Mouse (Mus musculus): Measurements from ENCODE around the gene Hepacam2. TPM values are rescaled to one million over a fixed set of nuclear protein-coding genes. Genes with fewer than 3 reads are reported as not detected.
"Not testable (repeated sequence)": the region's sequence is repeated elsewhere in the genome, so short reads cannot be mapped to it uniquely, and the experiment has no call there.

Hepacam2 gene
- polyA plus RNA-seq, 1 experiment from 2014 or later = 1.6 TPM

DNA sequence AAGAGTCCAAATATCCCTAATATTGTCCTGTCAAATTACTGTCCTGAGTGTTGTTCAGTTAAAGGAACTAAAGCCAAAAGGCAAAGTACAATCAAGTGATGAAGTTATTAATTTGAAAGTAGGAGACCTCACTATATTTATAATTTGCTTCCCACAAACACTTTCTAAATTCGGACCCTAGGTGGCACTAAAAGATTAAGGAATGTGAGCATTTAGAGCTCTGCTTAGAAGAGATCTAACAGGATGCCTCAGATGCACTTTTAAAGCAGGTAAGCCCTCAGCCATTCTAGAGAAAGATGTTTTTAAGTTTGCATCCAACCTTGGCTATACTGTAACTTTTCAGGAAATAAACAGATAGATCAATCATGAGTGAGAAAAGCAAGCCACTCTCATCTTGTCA, 54.2 kb downstream of the Hepacam2 start:
- no peaks in the 10 kb centered on the region for H3K27me3 ChIP-seq (replicated peaks; ENCODE audit: control insufficient read depth, insufficient read depth, low read length)
- H3K36me3 ChIP-seq (ENCODE audit: control insufficient read depth, insufficient read depth, low read length) = no peaks in the 10 kb centered on the region
- ATAC-seq = no peak
- no peak overlapping the region for H3K27ac ChIP-seq (ENCODE audit: low read depth, low read length)
- H3K4me2 ChIP-seq (ENCODE audit: low read length) = no peak overlapping the region
- H3K4me1 ChIP-seq (ENCODE audit: control insufficient read depth, insufficient read depth, low read depth, low read length) = no peaks in the 10 kb centered on the region
- no peak overlapping the region for H3K4me3 ChIP-seq (ENCODE audit: low read length)
- H3K9me3 ChIP-seq (ENCODE audit: control insufficient read depth, low read length) = no peaks in the 10 kb centered on the region
- 28% methylated on average over 1 of the region's 1 CpGs for WGBS
- H3K9ac ChIP-seq (ENCODE audit: low read depth, low read length) = no peak overlapping the region

DNA sequence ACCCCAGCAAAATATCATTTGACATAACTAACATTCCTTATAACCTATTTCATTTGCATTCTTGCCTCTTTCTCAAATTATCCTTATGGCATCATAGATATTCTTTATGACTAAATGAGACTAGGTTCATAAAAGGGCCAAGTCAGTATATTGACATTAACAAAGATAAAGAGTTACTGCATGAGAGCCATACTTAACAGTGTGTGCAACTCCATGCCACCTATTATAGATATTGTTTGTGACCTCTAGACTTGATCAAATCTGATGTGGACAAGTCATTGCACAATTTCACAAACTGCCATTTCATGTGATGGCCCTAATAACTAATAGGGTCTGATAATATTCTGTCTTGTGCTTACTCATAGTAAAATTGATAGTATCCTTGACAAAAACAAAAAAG, 62.0 kb downstream of the Hepacam2 start:
- Histone ChIP-seq H3K4me1 (ENCODE audit: control insufficient read depth, insufficient read depth, low read depth, low read length) (no peaks in the 10 kb centered on the region), H3K4me3 (ENCODE audit: low read length) (no peak overlapping the region), H3K4me2 (ENCODE audit: low read length) (no peak overlapping the region), H3K27ac (ENCODE audit: low read depth, low read length) (no peak overlapping the region), H3K27me3 (replicated peaks; ENCODE audit: control insufficient read depth, insufficient read depth, low read length) (no peaks in the 10 kb centered on the region), H3K36me3 (ENCODE audit: control insufficient read depth, insufficient read depth, low read length) (no peaks in the 10 kb centered on the region), H3K9me3 (ENCODE audit: control insufficient read depth, low read length) (no peaks in the 10 kb centered on the region), H3K9ac (ENCODE audit: low read depth, low read length) (no peak overlapping the region)
- no peak for ATAC-seq

DNA sequence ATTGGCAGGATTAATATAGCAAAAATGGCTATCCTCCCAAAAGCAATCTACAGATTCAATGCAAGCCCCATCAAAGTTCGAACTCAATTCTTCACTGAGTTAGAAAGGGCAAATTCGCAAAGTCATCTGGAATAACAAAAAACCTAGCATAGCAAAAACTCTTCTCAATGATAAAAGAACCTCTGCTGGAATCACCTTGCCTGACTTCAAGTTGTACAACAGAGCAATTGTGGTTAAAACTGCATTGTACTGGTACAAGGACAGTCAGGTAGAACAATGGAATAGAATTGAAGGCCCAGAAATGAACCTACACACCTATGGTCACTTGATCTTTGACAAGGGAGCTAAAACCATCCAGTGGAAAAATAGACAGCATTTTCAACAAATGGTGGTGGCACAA, 67.1 kb downstream of the Hepacam2 start:
- not testable (repeated sequence) for H3K9me3 ChIP-seq (ENCODE audit: control insufficient read depth, low read length); H3K4me3 ChIP-seq (ENCODE audit: low read length); H3K9ac ChIP-seq (ENCODE audit: low read depth, low read length); H3K27me3 ChIP-seq (replicated peaks; ENCODE audit: control insufficient read depth, insufficient read depth, low read length); ATAC-seq; H3K4me1 ChIP-seq (ENCODE audit: control insufficient read depth, insufficient read depth, low read depth, low read length); H3K4me2 ChIP-seq (ENCODE audit: low read length); H3K27ac ChIP-seq (ENCODE audit: low read depth, low read length); H3K36me3 ChIP-seq (ENCODE audit: control insufficient read depth, insufficient read depth, low read length)
- 86% methylated on average over 2 of the region's 2 CpGs for WGBS

DNA sequence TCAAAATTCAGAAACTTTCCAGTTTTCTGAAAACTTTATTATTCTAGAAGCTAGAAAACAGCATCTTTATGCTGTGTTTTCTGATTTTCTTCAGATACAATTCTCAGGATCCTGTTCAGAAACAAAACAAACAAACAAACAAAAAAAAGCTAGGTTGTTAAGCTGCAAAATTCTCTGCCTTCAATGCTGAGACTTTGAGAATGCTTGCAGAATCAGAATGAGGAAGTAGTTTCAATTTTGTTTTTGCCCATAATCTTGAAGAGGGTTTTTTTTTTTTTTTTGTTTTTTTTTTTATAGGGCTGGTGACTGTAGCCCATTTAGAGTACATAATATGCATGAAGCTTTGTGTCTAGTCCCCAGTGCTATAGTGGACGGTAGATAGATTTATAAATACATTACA, 71.1 kb downstream of the Hepacam2 start:
- no peaks in the 10 kb centered on the region for H3K27me3 ChIP-seq (replicated peaks; ENCODE audit: control insufficient read depth, insufficient read depth, low read length)
- H3K4me3 ChIP-seq (ENCODE audit: low read length) = no peak overlapping the region
- no peaks in the 10 kb centered on the region for H3K4me1 ChIP-seq (ENCODE audit: control insufficient read depth, insufficient read depth, low read depth, low read length)
- H3K9ac ChIP-seq (ENCODE audit: low read depth, low read length) = no peak overlapping the region
- no peaks in the 10 kb centered on the region for H3K9me3 ChIP-seq (ENCODE audit: control insufficient read depth, low read length)
- no peak for ATAC-seq
- no peak overlapping the region for H3K27ac ChIP-seq (ENCODE audit: low read depth, low read length)
- no peaks in the 10 kb centered on the region for H3K36me3 ChIP-seq (ENCODE audit: control insufficient read depth, insufficient read depth, low read length)
- 78% methylated on average over 1 of the region's 1 CpGs for WGBS
- no peak overlapping the region for H3K4me2 ChIP-seq (ENCODE audit: low read length)

DNA sequence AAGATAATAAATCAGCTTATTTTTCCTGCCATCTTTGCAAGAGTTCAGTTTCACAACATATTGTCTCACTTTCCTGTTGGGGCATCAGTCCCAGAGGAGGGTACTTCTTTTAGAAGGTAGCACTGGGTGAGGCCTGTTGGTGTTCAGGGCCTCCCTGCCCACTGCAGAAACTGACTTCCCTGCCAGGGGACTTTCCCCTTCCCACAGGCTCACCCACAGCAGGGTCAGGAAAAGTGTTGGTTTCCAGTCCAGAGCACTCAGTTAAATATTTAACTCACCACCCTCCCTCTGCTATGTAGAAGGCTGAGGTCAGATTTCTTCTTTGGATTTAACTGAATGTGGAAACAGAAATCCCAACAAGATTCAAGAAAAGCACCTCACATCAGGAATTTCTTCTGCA, 72.8 kb downstream of the Hepacam2 start:
- not testable (repeated sequence) for H3K4me1 ChIP-seq (ENCODE audit: control insufficient read depth, insufficient read depth, low read depth, low read length); H3K4me2 ChIP-seq (ENCODE audit: low read length); ATAC-seq; H3K9me3 ChIP-seq (ENCODE audit: control insufficient read depth, low read length); H3K27me3 ChIP-seq (replicated peaks; ENCODE audit: control insufficient read depth, insufficient read depth, low read length); H3K27ac ChIP-seq (ENCODE audit: low read depth, low read length); H3K4me3 ChIP-seq (ENCODE audit: low read length); H3K36me3 ChIP-seq (ENCODE audit: control insufficient read depth, insufficient read depth, low read length); H3K9ac ChIP-seq (ENCODE audit: low read depth, low read length)

DNA sequence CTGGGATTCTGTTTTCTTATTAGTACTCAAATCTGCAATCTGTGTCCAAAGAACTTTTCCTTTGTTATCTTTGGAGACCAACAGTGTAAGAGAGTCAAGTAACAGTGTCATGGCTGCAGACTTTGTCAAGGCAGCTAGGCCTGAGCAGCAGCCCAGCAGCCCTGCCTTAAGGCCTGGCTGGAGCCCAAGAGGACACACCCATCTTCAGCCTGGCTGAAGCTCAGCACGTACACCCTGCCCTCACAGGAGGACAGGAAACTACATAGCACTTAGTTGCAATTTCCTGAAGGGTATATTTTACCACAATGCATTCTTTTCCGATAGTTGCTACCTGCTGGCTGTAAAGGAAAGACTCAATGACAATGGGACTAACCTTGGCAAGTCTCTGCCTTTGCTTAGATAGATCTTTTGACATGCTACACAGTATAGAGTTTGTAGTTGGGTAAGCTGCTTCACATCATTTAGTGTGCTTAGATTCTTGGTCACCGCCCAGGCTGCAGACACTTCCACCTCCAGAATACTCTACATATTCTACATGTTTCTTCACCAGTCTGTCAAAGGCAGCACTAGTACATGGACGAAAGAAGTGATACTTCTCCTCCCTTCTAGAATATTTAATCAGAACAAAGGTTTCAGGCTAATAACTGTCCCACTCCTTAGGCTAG, 73.4 kb downstream of the Hepacam2 start:
- WGBS = 50% methylated on average over 1 of the region's 4 CpGs
- H3K27me3 ChIP-seq (replicated peaks; ENCODE audit: control insufficient read depth, insufficient read depth, low read length); ATAC-seq; H3K4me3 ChIP-seq (ENCODE audit: low read length); H3K9me3 ChIP-seq (ENCODE audit: control insufficient read depth, low read length); H3K9ac ChIP-seq (ENCODE audit: low read depth, low read length); H3K27ac ChIP-seq (ENCODE audit: low read depth, low read length); H3K36me3 ChIP-seq (ENCODE audit: control insufficient read depth, insufficient read depth, low read length); H3K4me2 ChIP-seq (ENCODE audit: low read length); H3K4me1 ChIP-seq (ENCODE audit: control insufficient read depth, insufficient read depth, low read depth, low read length): not testable (repeated sequence)

Other genes with a start within 250 kb of the Hepacam2 start
- gene Samd9l, start 98.7 kb downstream of the Hepacam2 start, polyA plus RNA-seq (2015; fragmentation: Nextera tagmentation; extraction: Ambion mirVana) = 1.2 and 1.6 TPM in 2 replicates
- 52.4 and 54.9 TPM in 2 replicates for gene Vps50, start 84 bp upstream of the Hepacam2 start, polyA plus RNA-seq (2015; fragmentation: Nextera tagmentation; extraction: Ambion mirVana)

Measured in hindbrain, embryonic 16.5 days (tissue).